Mouse (Mus musculus) kidney, postnatal 0 days (tissue): ENCODE data around the gene Sucnr1. TPM values are rescaled to one million over a fixed set of nuclear protein-coding genes. Genes with fewer than 3 reads are reported as not detected.

Experiments
- ATAC-seq: fragments of 200-750 bp; cut with Nextera tagmentation; replicated peaks from 2 replicates; pipeline ENCODE4 v1.8.0; 2017; ENCODE audit warnings: low read depth, moderate number of reproducible peaks, moderate TSS enrichment, moderate library complexity; ENCODE audit not compliant: low FRiP score
- DNase-seq: peaks from one replicate; pipeline ENCODE4 v3.0.0-alpha.2; 2016; ENCODE audit warnings: low spot score
- H3K27ac ChIP-seq: fragments of 300-500 bp; sonication (generic); 2 replicates; pipeline ENCODE4 v1.5.1; 2014; ENCODE audit warnings: mild to moderate bottlenecking
- H3K27me3 ChIP-seq: fragments of 300-500 bp; sonication (generic); 2 replicates; pipeline ENCODE4 v1.6.1; 2014; ENCODE audit warnings: low read length, mixed read lengths; ENCODE audit not compliant: insufficient read depth
- H3K36me3 ChIP-seq: fragments of 300-500 bp; sonication (generic); 2 replicates; pipeline ENCODE4 v1.6.1; 2014; ENCODE audit warnings: low read length, mixed read lengths; ENCODE audit not compliant: insufficient read depth
- H3K4me1 ChIP-seq: fragments of 300-500 bp; sonication (generic); replicated peaks from 2 replicates; pipeline ENCODE4 v1.6.1; 2014; ENCODE audit warnings: antibody characterized with exemption, low read length, mixed read lengths; ENCODE audit not compliant: insufficient read depth
- H3K4me2 ChIP-seq: fragments of 300-500 bp; sonication (generic); 2 replicates; pipeline ENCODE4 v1.6.1; 2014; ENCODE audit warnings: mild to moderate bottlenecking, low read length, moderate library complexity, mixed read lengths
- H3K4me3 ChIP-seq: fragments of 300-500 bp; sonication (generic); replicated peaks from 2 replicates; pipeline ENCODE4 v1.5.1; 2014; ENCODE audit warnings: low read depth, low read length
- H3K9ac ChIP-seq: fragments of 300-500 bp; sonication (generic); 2 replicates; pipeline ENCODE4 v1.6.1; 2014; ENCODE audit warnings: low read depth, low read length
- H3K9me3 ChIP-seq: fragments of 300-500 bp; sonication (generic); replicated peaks from 2 replicates; pipeline ENCODE4 v1.6.1; 2016; ENCODE audit warnings: low read length, inconsistent platforms, mixed read lengths
- CTCF ChIP-seq: IDR thresholded peaks from 2 replicates; pipeline ENCODE4 v1.5.1; 2016; ENCODE audit warnings: antibody characterized with exemption, low read depth, mild to moderate bottlenecking, moderate library complexity
- WGBS: fragments of 180-500 bp; shearing (Covaris S2); extraction: QIAGEN DNeasy Blood & Tissue Kit; methylation state at CpG from one replicate; pipeline ENCODE4 v1.1.7; 2014; 5-methylcytosine and 5-hydroxymethylcytosine counted together
- polyA plus RNA-seq: library from polyadenylated mRNA; unstranded; fragments of >200 nt; fragmentation: Nextera tagmentation; extraction: Ambion mirVana; gene quantifications from 2 replicates; pipeline ENCODE4 v1.2.1, GENCODE M21; 2015

Gene Sucnr1
- polyA plus RNA-seq, 1 experiment from 2014 or later: 18.8 TPM

DNA sequence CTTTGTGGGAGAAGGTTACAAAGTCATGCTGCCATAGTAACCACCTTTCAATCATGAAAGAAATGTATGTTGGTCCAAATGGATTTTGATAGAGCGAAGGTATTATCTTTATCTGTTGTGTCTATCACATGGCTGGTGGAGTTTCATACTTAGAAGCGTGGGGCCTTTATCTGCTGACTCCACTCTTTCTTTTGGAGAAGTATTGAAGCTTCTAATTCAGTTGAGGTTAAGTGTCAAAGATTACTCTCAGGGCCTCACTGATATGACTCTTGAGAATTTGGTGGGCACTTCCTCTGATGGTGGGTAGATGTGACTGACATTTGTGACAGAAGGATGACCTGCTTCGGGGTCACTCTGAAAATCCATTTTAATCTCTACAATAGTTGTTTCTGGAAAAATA is 26.1 kb downstream of the Sucnr1 start:
- H3K4me2 ChIP-seq: no peak overlapping the region
- 91% methylated on average over 3 of the region's 3 CpGs for WGBS
- DNase-seq: no peak
- H3K9ac ChIP-seq: no peak overlapping the region
- H3K4me1 ChIP-seq: no peaks in the 10 kb centered on the region
- ATAC-seq: no peak
- H3K27me3 ChIP-seq: no peaks in the 10 kb centered on the region
- H3K36me3 ChIP-seq: no peaks in the 10 kb centered on the region
- H3K27ac ChIP-seq: no peak overlapping the region
- no peak overlapping the region for H3K4me3 ChIP-seq
- no peak for TF ChIP-seq CTCF
- H3K9me3 ChIP-seq: no peaks in the 10 kb centered on the region

DNA sequence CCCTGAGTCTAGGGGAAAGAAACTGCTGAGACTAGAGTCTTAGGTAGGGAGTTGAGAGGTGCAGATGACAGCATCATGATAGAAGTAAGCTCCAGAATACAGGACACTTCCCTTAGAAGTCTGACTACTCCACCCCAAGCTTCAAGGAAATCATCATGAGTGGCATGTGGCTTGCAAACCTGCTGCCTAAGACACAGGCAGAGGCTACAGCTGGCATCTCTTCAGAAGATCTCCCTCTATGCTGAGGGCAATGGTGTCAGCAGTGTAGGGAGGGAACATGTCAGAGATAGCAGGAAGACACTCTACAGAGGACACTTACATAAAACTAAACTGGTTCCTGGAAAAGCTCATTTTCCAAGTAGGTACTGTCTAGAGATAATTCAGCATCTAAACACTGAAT is 27.1 kb downstream of the Sucnr1 start:
- Histone ChIP-seq H3K27ac (no peak overlapping the region), H3K27me3 (no peaks in the 10 kb centered on the region), H3K36me3 (no peaks in the 10 kb centered on the region), H3K9ac (no peak overlapping the region), H3K4me2 (no peak overlapping the region), H3K9me3 (no peaks in the 10 kb centered on the region), H3K4me3 (no peak overlapping the region), H3K4me1 (no peaks in the 10 kb centered on the region)
- DNase-seq (no peak), ATAC-seq (no peak)
- no peak for TF ChIP-seq CTCF

DNA sequence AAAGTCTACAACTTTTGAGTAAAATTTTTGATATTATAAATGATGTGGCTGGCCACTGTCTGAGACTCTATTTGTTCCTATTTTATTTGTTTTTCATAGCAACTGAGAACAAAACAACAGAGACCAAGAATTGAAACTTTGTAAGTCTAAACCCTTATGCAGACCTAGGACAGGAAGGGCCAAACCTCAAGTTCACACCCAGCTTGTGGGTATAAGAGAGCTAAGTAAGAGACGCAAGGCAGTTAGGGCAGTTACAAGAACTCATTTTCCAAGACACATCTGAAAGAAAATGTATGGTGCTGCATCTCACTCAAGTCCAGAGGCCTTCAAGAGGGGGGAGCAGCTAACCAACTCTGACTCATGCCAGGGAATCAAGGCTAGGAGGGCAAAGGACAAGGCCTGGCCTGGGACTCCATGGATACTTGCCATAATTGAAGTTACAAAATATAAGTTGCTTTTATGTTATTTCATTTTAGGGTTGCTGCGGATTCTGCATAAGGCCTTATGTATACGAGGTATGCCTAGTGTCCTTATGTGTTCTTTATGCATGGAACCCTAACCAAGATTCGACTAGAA is 29.6 kb downstream of the Sucnr1 start:
- WGBS: 87% methylated on average over 4 of the region's 4 CpGs

DNA sequence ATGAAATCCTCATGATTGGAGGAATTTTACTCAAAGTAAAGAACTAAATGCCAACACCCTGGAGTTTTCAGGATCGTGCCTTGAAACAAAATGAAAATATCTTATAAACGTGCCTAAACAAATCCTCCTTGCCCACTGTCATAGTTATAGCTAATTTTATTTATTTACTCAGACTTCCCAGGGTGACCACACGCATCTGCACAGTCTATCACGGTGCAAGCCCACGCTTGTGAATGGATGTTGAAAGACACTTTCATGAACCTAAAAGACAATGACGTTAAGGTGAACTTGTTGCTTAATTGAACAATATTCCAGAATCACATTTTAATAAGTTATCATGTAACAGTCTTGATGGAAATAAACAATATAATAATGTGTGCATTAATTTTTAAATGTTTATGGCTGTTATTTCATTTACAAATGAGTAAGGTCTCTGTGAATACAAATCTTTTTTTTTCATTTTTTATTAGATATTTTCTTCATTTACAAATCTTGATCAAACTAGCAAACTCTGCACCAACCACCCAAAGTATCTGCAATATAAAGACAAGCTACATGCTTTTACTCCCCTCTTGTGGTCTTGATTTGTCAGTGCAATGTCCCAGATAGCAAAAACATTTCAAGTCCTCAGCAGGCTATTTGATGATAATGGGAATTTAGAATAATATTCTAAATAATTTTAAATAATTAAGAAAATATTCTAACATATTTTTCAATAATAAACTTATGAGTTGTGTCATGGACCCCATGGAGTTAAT is 30.4 kb downstream of the Sucnr1 start:
- Histone ChIP-seq H3K4me3 (no peak overlapping the region), H3K36me3 (no peaks in the 10 kb centered on the region), H3K27me3 (no peaks in the 10 kb centered on the region), H3K27ac (no peak overlapping the region), H3K9me3 (no peaks in the 10 kb centered on the region), H3K4me2 (no peak overlapping the region), H3K4me1 (no peaks in the 10 kb centered on the region), H3K9ac (no peak overlapping the region)
- 80% methylated on average over 6 of the region's 6 CpGs for WGBS
- peak; percentile 90 for TF ChIP-seq CTCF
- no peak for ATAC-seq
- peak; percentile 82 for DNase-seq

More for the DNA sequence above, 29.6 kb downstream of the Sucnr1 start:
- Histone ChIP-seq H3K36me3 (no peaks in the 10 kb centered on the region), H3K9me3 (no peaks in the 10 kb centered on the region), H3K27me3 (no peaks in the 10 kb centered on the region), H3K27ac (no peak overlapping the region), H3K4me2 (no peak overlapping the region), H3K9ac (no peak overlapping the region), H3K4me3 (no peak overlapping the region), H3K4me1 (no peaks in the 10 kb centered on the region)
- DNase-seq: no peak
- no peak for ATAC-seq
- no peak for TF ChIP-seq CTCF

DNA sequence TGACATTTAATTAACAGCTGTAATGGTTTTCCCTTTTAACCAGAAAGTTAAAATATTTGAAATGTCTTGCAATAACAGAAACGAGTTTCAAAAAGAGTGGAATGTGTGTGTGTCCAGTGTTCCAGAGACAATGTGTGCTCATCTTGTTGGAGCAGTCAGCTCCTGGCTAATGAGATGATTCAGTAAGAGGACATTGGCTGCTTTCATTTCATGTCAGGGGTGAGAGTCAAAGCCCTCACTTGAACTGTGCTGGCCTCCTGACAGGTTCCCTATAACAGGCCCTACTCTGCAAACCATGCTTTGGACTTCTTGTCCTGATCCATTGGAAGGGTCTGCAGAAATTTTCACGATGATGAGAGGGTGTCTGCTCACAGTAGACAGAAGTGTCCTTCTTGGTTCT is 32.9 kb downstream of the Sucnr1 start:
- Histone ChIP-seq H3K36me3 (no peaks in the 10 kb centered on the region), H3K27ac (no peak overlapping the region), H3K4me3 (no peak overlapping the region), H3K27me3 (no peaks in the 10 kb centered on the region), H3K4me1 (no peaks in the 10 kb centered on the region), H3K9ac (no peak overlapping the region), H3K4me2 (no peak overlapping the region), H3K9me3 (no peaks in the 10 kb centered on the region)
- ATAC-seq (no peak), DNase-seq (no peak)
- TF ChIP-seq CTCF: no peak
- WGBS: 53% methylated on average over 2 of the region's 2 CpGs

DNA sequence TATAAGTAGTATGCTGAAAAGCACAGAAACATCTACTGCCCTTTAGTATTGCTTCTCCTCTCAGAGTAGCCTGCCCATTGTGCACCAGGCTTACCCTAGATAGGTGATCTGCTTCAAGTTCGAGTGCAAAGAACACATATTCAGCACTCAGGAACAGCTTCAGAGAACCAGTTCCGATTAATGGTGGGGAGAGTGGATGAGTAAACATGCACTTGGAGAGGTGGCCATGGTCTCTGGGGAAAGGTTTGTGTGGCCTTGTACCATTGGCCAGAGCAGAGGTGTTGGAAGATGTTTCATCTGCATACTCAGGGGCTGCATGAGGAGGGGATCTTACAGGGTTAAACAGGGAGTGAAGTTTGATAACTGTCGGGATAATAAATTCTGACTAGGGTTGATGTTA is 39.8 kb downstream of the Sucnr1 start:
- H3K36me3 ChIP-seq: no peaks in the 10 kb centered on the region
- ATAC-seq (no peak), DNase-seq (no peak)
- H3K27ac ChIP-seq: no peak overlapping the region
- TF ChIP-seq CTCF: no peak
- no peaks in the 10 kb centered on the region for H3K9me3 ChIP-seq
- no peaks in the 10 kb centered on the region for H3K27me3 ChIP-seq
- no peak overlapping the region for H3K9ac ChIP-seq
- no peak overlapping the region for H3K4me2 ChIP-seq
- no peak overlapping the region for H3K4me3 ChIP-seq
- 67% methylated on average over 3 of the region's 3 CpGs for WGBS
- no peaks in the 10 kb centered on the region for H3K4me1 ChIP-seq
